Mouse (Mus musculus) brain, embryonic 14.5 days (tissue): Measurements from ENCODE around the gene Map4k3. TPM values are rescaled to one million over a fixed set of nuclear protein-coding genes. Genes with fewer than 3 reads are reported as not detected.

Source experiments
- DNase-seq: peaks from one replicate; pipeline ENCODE4 v3.0.0-alpha.2; 2011; ENCODE audit warnings: low read depth
- CTCF ChIP-seq: fragments of 200-500 bp; IDR thresholded peaks from 2 replicates; pipeline ENCODE4 v1.5.1; 2012; ENCODE audit warnings: inconsistent platforms, mild to moderate bottlenecking, moderate library complexity, borderline replicate concordance; ENCODE audit not compliant: insufficient read depth, insufficient read length; ENCODE audit errors: extremely low read depth
- POLR2A ChIP-seq: fragments of 200-500 bp; IDR thresholded peaks from 2 replicates; pipeline ENCODE4 v1.6.1; 2012; ENCODE audit warnings: mild to moderate bottlenecking, inconsistent platforms, borderline replicate concordance; ENCODE audit not compliant: poor library complexity, insufficient read depth, insufficient read length, severe bottlenecking; ENCODE audit errors: extremely low read depth
- polyA plus RNA-seq: library from polyadenylated mRNA; depleted of rRNA; stranded (reverse); fragments of >200 nt; gene quantifications from 2 replicates; pipeline ENCODE4 v1.2.3, GENCODE M21; 2012

The Map4k3 gene
- polyA plus RNA-seq, 1 experiment = 55.3 TPM

DNA sequence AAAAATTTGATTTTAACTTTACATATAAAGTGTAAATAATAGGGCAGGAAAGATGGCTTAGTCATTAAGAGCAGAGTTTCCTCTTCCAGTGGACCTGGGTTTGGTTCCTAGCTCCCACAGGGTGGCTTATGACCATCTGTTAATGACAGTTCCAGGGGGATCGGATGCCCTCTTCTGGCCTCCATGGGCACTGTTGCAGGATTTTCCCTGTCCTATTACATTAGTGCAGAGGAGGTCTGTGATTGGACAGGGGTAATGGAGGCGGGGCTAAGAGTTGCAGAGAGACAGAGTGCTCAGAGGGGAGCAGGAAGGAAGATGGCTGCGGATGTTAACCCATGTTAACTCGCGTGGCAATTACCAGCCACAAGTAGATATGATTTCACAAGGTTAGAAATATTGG lies 95.4 kb downstream of the Map4k3 start:
- TF ChIP-seq CTCF = no peak
- TF ChIP-seq POLR2A = no peak
- no peak for DNase-seq

DNA sequence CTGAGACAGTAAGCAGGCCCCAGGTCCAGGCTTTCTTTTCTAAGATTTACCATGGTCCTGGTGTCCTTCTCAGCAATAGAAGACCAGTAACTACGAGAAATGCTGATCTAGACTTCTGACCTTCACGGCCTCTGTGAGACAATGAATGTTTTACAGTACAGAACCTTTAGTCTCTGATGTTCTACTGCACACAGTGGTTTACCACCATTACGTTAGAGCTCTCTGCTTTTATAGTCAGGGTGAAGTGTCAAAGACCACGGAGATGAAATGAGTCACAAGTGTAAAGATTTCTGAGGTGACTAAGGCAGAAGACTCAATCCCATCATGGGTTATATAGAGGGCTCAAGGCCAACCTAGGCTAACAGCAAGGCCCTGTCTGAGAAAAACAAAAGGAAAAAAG lies 95.9 kb downstream of the Map4k3 start:
- no peak for TF ChIP-seq CTCF
- no peak for TF ChIP-seq POLR2A
- DNase-seq = no peak

DNA sequence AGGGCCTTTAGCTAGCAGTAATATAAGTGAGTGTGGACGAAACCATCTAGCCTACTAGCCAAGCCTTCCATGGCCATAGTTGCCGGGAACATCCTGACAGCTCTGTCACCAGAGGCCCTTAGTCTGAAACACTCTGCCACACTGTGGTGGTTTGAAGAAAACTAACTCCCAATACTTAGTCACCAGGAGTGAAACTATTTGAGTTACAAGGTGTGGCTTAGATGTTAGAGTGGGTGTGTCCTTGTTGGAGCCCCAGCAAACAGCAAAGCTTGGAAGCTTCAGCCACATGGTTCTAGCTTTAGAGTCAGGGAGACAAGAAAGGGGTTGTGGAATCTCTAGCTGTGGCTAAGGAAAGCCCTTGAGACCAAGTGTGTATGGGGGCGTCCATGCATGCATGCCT lies 97.3 kb downstream of the Map4k3 start:
- no peak for DNase-seq
- no peak for TF ChIP-seq CTCF
- TF ChIP-seq POLR2A = no peak

DNA sequence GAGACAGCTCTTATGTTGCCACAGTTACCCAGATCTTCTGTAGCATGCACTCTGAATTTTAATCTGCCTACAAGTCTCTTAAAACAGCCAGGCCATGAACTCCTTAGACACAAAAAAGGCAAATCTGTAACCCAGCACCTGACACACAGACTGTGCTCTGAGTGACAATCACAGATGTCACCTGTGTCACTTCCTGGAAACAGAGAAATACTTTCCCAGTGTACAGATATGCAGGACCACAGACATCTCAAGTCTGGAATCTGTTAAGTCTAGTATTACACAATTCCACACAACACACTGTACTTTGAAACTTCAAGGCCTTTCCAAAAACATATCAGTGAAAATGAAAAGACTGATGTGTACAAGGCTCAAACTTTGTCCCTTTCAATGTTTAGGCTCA lies 103.3 kb downstream of the Map4k3 start:
- TF ChIP-seq CTCF (no peak), POLR2A (no peak)
- no peak for DNase-seq

DNA sequence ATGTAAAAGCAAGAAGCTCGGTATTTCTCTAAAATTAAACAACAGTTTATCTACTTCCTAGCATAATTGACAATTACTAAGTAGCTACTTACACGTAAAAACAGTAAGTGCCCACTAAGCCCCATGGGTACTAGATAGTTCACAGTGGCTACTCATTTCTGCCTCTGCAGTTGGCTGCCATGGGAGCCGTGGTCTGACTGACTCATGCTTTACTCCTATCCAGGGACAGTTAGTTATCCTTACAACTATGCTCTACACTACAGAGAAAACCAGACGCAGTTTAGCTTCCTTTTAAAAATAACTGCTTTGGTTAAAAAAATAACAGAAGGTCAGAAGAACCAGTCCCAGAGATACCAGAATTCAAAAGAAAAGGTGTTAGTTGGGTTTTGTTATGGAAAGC lies 106.6 kb downstream of the Map4k3 start:
- no peak for DNase-seq
- TF ChIP-seq POLR2A (no peak), CTCF (no peak)

DNA sequence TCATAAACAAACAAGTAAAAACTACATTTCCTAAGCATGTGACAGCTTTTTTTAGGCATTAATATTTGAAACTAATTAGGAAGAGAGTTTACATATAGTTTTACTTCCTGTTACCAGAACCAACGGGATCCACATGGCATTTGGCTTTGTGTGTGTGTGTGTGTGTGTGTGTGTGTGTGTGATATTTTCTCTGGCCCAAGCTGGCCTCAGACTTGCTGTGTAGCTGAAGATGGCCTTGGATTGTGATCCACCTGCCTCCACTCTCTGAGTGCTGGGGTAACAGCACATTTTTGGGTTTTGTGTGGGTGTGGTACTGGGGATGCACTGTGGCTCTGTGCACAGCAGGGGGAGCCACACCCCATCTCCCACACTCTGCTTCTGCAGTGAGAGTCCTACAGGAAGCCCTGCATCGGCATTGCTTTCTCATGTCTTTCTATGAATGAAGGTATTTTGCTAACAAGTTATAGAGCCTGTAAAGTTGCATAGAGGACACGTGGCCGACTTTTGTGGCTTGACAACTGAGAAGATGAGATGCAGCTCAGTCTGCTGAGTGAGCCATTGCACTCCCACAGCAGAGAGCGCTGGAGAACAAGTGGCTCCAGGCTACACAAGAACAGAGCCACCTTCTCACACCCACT lies 107.4 kb downstream of the Map4k3 start:
- TF ChIP-seq POLR2A = no peak
- peak; percentile 92 for TF ChIP-seq CTCF
- peak; percentile 72 for DNase-seq

DNA sequence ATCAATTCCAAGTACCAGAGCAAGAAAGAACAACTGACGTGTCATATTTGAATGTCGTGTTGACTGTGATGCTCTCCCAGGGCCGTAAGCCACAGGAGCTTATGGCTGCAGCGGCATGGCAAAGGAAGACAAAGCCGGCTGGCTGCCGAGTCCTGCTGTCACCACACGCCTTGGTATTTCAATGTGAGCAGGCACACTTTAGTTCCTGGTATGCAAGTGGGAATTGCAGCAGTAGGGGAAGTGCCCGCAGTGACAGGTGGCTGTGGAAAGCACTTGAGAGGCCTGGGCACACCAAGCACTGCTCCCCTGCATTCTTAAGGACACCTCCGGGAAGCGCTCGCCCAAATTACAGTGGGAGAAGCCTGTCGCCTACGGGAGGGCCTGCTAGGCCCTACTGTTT lies 108.7 kb downstream of the Map4k3 start:
- TF ChIP-seq CTCF (no peak), POLR2A (no peak)
- DNase-seq = peak; percentile 37

DNA sequence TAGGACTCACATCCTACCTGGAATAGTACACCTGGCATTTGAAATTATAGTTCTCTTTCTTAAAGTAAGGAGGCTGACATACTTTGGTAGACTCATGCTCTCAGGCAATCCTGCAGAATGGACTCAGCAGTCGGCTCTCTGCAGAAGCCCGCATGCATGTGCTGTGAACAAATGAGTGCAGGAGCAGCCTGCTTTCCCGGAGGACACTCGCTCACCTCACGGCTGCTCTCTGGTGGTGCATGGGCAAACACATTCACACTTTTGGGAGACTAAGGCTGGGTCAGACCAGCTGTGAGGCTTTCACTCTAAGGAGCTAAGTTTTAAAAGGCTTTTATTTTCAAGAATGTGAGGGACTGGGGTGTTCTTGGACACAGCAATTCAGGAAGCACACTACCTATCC lies 109.4 kb downstream of the Map4k3 start:
- DNase-seq = no peak
- no peak for TF ChIP-seq POLR2A
- TF ChIP-seq CTCF = no peak

DNA sequence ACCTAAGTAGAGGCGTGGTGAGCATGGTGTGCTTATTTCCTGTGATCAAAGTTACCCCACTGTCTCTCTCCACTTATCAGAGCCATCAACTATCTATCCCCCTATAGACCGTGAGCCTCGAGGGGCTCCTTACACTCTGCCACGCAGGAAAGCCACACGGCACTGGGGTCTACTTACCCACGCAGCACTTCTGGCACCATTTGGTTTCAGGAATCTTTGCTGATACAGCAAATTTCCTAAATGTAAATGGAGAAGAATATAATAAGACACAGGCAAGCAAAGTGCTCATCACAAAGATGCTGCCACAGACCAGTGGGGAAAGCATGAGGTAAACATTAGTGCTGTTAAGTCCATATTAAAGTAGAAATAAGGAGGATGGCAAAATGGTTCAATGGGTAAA lies 124.5 kb downstream of the Map4k3 start:
- DNase-seq = no peak
- no peak for TF ChIP-seq POLR2A
- no peak for TF ChIP-seq CTCF

DNA sequence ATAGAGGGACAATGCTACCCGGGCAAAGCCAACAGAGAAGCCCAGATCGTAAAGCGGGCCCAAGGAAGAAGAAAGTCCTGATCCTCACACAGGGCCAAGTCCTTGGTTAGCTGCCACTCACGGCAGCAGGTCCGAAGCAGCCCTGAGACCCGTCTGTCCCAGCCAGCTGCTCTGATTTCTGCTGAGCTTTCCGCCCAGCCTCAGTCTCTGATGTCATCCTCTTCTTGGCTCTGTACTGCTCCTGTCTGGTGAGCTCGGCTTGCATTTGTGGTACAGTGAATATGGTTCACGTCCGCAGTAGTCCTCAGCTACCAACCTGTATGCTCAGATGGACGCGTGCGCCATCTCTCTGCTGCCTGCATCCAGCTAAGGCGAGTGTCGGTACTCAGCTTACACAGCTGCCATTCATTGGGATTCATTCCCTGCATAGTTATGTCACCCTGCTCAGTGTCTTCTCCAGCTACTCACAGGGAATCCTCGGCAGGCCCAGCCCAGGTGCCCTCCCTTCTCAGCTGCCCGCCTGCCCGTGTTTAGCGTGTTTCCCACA lies 125.1 kb downstream of the Map4k3 start:
- TF ChIP-seq POLR2A (no peak), CTCF (no peak)
- no peak for DNase-seq

DNA sequence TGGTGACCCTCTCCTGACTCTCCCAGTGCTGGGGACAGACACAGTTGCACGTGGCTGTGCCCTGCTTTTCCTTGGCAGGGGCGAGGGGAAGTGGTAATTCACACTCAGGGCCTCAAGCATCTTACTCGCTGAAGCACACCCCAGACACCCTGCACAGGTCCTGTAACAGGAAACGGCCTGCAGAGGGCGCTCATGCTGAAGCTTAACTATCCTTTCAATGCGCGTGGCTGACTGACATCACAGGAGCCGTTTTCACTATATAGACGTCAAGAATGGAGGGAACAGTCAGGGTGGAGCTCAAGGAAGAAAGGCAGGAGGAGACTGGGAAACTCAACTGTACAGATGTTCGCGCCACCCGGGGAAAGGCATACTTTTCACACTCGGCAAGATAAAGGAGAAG lies 126.9 kb downstream of the Map4k3 start:
- peak; percentile 69 for DNase-seq
- TF ChIP-seq CTCF (peak; percentile 62), POLR2A (no peak)

DNA sequence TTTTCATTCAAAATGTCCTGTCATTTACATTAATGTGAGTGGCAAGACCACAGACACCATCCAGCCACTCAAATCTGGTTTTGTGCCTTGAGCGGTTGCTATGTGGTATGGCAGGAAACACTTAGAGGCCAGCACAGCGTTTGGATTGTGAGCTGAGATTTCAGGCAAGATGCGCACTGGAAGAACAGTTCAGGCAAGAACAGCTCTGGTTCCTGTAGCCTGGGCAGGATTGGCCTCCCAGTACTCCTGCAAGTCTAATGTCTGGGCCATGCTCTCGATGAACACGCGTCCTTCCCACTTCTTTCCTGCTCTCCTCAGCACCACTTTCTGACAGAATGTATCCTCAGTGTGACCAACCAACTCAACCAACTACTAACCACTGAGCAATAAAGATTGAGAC lies 145.2 kb downstream of the Map4k3 start:
- TF ChIP-seq POLR2A = no peak
- DNase-seq = no peak
